Mouse (Mus musculus): ENCODE data around the gene Adap2.
"Not testable (repeated sequence)": the region's sequence is repeated elsewhere in the genome, so short reads cannot be mapped to it uniquely, and the experiment has no call there.

Adap2 gene

GRCm38 (mm10) chr11:80161041-80161440 is 7.1 kb downstream of the Adap2 start:
- no peak for DNase-seq

DNA sequence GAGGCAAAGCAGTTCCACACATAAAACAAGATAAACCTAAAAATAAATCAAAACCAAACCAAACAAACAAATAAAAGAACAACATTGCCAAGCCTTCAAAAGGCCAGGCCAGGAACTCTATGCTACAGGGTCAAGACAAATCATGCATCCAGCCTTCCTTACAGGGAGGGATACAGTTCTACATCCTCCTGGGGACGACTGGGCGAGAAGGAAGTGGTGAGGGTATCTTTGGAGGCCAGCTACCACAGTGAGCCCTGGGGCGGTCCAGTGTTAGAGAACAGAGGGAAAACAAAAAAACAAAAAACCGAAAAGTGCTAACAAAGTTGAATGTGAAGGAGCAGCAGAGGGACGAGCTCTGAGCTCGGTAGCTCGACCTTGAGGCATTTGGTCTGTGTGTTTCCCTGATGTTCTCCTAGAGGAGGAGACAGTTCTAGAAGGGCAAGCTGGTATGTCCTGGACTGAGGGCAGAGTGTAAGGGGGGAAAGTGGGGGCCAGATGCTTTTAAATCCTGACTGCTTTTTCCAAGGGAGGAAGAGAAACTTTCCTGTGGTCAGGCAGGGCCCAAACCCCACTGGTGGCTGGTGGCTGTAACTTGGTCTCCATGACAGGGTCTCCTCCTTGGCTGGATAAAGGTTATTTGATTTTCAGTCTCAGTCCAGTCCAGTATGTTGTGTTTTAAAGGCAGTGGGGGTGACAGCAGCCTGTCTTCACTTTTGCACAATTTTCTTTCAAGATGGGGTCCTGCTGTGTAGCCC is 9.6 kb downstream of the Adap2 start:
- no peak for DNase-seq

DNA sequence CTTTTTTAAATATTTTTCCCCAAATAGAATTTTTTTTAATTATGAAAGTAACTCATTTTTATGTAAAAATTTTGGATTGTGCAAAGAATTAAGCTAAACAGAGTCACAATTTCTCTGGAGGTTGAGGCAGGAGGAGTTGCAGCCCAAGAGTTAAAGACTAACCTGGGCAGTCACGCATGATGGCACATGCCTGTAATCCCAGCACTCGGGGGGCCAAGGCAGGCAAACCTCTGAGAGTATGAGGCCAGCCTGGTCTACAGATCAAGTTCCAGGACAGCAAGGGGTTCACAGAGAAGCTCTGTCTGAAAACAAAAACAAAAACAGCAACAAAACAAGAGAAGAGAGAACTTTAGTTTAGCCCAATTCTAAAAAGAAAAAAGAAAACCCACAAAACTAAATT is 10.3 kb downstream of the Adap2 start:
- DNase-seq: no peak

DNA sequence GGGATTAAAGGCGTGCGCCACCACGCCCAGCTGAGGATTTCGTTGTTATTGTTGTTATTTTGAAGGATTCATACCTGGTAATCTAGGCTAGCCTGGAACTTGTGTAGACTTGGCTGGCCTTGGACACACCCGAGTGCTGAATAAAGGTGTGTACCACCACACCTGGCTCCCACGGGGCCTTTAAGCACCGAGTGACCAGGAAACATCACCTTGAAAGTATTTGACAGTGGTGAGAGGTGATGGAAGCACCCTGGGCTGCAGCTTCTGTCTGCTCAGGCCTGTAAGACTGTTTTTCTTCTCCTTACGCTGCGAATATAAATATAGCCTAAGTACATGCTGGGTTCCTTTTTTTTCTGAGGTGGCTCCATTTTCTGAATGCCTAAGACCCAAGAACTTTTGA is 14.2 kb downstream of the Adap2 start:
- DNase-seq: peak; percentile 23

GRCm38 (mm10) chr11:80168611-80169249 is 14.8 kb downstream of the Adap2 start:
- DNase-seq: peak; percentile 75

GRCm38 (mm10) chr11:80169629-80170028 is 15.7 kb downstream of the Adap2 start:
- peak; percentile 49 for DNase-seq

- DNase-seq: no peak
Measured at GRCm38 (mm10) chr11:80170351-80170750, 16.4 kb downstream of the Adap2 start.

DNA sequence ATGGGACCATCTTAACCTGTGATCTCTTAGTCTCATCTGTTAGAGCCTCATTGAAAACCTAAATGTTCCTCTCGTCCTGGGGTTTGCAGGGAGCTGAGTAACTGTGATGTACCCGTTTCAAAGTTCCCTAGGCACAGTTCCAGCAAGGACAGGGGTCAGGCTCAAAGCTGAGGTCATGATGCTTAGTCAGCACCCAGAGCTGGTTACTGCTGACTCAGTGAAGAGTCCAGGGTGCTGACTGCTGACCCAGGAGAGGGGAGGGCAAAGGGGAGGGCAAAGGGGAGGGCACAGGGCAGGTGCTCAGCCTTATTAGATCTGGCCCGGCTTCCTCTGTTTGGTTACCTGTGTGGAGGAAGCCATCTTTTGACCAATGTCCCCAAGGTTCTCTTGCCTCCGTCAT is 18.0 kb downstream of the Adap2 start:
- peak; percentile 44 for DNase-seq

DNA sequence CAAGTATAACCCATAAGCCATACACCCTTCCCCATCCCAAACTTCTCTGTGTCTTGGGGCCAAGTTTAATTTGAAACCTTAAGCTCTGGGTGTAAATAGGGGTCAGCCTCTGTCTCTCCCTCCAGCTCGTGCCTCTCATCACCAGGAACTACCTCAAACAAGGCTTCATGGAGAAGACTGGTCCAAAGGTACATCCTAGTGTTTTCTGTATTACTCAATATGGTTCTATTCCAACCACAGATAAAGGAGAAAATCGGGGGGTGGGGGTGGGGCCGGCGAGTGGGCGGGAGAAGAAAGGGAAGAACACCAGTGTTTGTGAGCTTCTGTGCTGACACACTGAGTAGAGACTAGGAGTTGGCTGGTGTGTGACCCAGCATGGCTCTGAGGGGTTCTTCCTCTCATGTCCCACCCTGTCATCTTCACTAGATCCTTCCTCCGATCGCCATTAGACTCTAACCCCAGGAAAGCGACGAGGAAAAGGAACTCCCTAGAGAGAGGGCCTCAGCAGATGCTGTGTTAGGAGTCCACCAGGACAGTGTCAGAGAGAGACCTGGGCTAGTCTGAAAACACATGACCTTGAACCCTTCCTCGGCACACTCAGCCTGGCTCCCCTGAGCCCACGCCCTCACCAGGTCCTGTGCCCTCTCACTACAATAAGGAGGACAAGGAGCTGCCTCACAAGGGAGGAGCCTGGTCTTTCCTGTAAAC is 20.2 kb downstream of the Adap2 start:
- DNase-seq: no peak

- peak; percentile 49 for DNase-seq
Measured at GRCm38 (mm10) chr11:80176911-80177895, 23.3 kb downstream of the Adap2 start.

- no peak for DNase-seq
Measured at GRCm38 (mm10) chr11:80178316-80178715, 24.4 kb downstream of the Adap2 start.

DNA sequence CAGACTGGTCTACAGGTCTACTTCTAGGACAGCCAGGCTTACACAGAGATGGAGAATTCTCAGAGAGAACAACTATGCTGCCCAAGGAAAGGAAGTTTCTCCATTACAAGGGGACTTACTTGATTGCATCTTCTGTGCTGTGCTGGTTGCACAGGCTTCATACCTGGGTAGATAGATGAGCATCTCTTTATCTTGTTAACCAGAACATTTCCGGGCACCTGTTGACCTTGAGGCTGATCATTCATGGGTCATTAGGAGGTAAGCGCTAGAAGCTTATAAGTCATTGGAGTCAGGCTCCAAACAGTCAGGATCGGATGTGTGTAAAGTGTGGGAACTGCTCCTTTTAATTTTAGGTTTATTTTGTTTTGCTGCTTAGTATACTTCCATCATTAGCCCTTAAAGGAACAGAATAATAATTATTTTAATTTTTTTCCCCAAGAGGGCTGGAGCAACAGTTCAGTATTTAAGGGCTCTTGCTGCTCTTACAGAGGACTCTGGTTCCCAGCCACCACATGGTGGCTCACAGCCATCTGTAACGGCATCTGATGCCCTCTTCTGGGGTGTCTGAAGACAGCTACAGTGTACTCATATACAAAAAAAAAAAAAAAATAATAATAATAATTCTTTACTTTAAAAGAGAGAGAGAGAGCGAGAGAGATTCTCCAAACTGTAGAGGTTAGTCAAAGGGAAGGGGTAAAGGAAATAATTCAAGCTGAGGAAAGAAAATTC is 27.3 kb downstream of the Adap2 start:
- DNase-seq: no peak

- not testable (repeated sequence) for DNase-seq
Measured at GRCm38 (mm10) chr11:80183054-80183704, 29.3 kb downstream of the Adap2 start.

DNA sequence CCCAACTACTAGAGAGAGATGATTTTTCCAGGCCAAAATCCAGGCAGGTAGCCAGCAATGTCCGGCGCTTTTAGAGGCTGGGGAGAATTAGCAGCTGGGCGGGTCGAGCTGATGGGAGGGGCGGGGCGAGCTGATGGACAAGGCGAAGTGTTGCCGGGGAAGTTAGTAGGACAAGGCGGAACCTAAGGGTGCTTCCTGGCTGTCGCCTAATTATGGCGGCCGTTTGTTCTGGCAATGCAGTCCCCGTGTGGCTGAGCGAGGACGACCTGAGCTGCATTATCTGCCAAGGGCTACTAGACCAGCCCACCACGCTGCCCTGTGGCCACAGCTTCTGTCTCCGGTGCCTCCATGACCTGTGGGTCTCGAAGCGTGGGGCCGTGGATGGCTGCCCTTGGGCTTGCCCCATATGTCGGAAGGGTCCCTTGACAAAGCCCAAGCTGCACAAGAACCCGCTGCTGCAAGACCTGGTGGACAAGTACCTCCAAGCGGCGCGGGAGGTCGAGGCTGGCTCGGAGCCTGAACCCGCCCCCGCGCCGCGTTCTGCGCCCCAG is 29.9 kb downstream of the Adap2 start, which contains the start of gene Rnf135:
Gene Rnf135, plus strand, starts transcription at position 147 of the 551 bp plus-strand sequence.
- DNase-seq: peak; percentile 90

GRCm38 (mm10) chr11:80184531-80185071 is 30.7 kb downstream of the Adap2 start:
- DNase-seq: no peak

GRCm38 (mm10) chr11:80185441-80185976 is 31.6 kb downstream of the Adap2 start:
- not testable (repeated sequence) for DNase-seq

DNA sequence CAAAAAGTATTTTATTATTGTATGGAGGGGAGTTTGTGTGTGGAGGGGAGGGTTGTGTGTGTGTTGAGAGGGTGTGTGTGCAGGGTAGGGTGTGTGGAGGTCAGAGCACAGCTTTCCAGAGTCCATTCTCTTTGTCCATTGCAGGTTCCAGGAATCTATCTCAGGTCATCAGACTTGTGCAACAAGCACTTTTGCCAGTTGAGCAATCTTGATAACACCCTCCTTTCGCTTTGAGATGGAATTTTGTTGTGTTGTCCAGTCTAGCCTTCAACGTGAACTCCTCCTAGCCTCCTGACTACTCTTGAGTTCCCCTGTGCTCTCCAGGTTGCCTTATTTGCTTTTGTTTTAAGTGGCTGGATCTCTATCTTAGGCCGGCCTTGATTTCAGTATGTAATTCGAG is 36.4 kb downstream of the Adap2 start:
- DNase-seq: no peak

DNA sequence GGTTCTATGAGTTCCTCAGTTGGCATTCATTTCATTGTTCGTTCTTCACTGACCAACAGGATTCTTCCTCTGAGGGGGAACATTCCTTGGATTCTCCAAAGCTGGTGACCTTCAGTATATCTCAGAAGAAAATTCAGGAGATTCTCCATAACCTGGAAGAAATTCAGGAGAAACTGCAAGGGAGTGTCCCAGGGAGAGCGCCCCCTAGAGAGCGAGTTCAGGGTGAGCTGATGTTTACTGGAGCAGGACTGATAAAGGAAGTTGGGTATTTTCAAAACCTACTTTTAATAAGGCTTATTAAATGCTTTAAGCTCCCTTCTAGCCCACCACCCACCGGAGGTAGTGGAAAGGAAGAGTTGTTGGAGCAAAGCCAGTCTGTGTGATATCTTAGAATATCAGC is 39.9 kb downstream of the Adap2 start:
- no peak for DNase-seq

GRCm38 (mm10) chr11:80196351-80196750 is 42.4 kb downstream of the Adap2 start:
- DNase-seq: no peak

- DNase-seq: no peak
Measured at GRCm38 (mm10) chr11:80199316-80199715, 45.4 kb downstream of the Adap2 start.
